Mouse (Mus musculus) left cerebral cortex, postnatal 14 days (tissue): Measurements from ENCODE around the gene Ednra. TPM values are rescaled to one million over a fixed set of nuclear protein-coding genes. Genes with fewer than 3 reads are reported as not detected.
"Not testable (repeated sequence)": the region's sequence is repeated elsewhere in the genome, so short reads cannot be mapped to it uniquely, and the experiment has no call there.

Source experiments
- DNase-seq, 2 experiments: peaks; one replicate each; pipeline ENCODE4 v3.0.0; 2021 to 2022; ENCODE audit warnings: low spot score in 2 of 2, mixed read lengths in 1 of 2
- intact Hi-C: fragments of 180-260 bp; cut with DNase I; formaldehyde crosslinking; loops from one replicate; pipeline ENCODE4 v1.15.1; 2025
- total RNA-seq, 2 experiments: library from RNA; stranded (reverse); gene quantifications; 2 replicates each; pipeline ENCODE4 v1.2.3; 2021

Ednra gene
- total RNA-seq, 2 experiments from 2014 or later: 5.1 to 5.3 TPM

GRCm38 (mm10) chr8:77723534-77724045 is 674 bp downstream of the Ednra start:
- intact Hi-C loops: no loop called here
- DNase-seq: no peak

GRCm38 (mm10) chr8:77723018-77723417 is 1.2 kb downstream of the Ednra start:
- no peak for DNase-seq
- intact Hi-C loops: no loop called here

GRCm38 (mm10) chr8:77718933-77719332 is 5.3 kb downstream of the Ednra start:
- no peak for DNase-seq
- intact Hi-C loops: no loop called here

GRCm38 (mm10) chr8:77717036-77717435 is 7.2 kb downstream of the Ednra start:
- DNase-seq: no peak
- intact Hi-C loops: no loop called here

- intact Hi-C loops: no loop called here
- DNase-seq: no peak
Observed at GRCm38 (mm10) chr8:77714455-77714854, 9.8 kb downstream of the Ednra start.

- DNase-seq: no peak
- intact Hi-C loops: no loop called here
Observed at GRCm38 (mm10) chr8:77713688-77714087, 10.6 kb downstream of the Ednra start.

- no peak for DNase-seq
Observed at GRCm38 (mm10) chr8:77704768-77705167, 19.5 kb downstream of the Ednra start.

GRCm38 (mm10) chr8:77698028-77698427 is 26.2 kb downstream of the Ednra start:
- intact Hi-C loops: no loop called here
- DNase-seq: no peak

More at GRCm38 (mm10) chr8:77704768-77705167, 19.5 kb downstream of the Ednra start:
- intact Hi-C loops: no loop called here

- intact Hi-C loops: no loop called here
- no peak for DNase-seq
Observed at GRCm38 (mm10) chr8:77696182-77696581, 28.1 kb downstream of the Ednra start.

GRCm38 (mm10) chr8:77695486-77696058 is 28.7 kb downstream of the Ednra start:
- intact Hi-C loops: no loop called here

GRCm38 (mm10) chr8:77695070-77695469 is 29.2 kb downstream of the Ednra start:
- intact Hi-C loops: no loop called here
- no peak for DNase-seq

More at GRCm38 (mm10) chr8:77695486-77696058, 28.7 kb downstream of the Ednra start:
- no peak for DNase-seq

GRCm38 (mm10) chr8:77694588-77694987 is 29.7 kb downstream of the Ednra start:
- intact Hi-C loops: no loop called here
- no peak for DNase-seq

- DNase-seq, intact Hi-C loops: not testable (repeated sequence)
Observed at GRCm38 (mm10) chr8:77689421-77690059, 34.7 kb downstream of the Ednra start.

GRCm38 (mm10) chr8:77688978-77689377 is 35.3 kb downstream of the Ednra start:
- no peak for DNase-seq
- intact Hi-C loops: no loop called here

GRCm38 (mm10) chr8:77684372-77684771 is 39.9 kb downstream of the Ednra start:
- intact Hi-C loops: no loop called here
- no peak for DNase-seq

GRCm38 (mm10) chr8:77683356-77684106 is 40.7 kb downstream of the Ednra start:
- no peak for DNase-seq
- intact Hi-C loops: no loop called here

- DNase-seq: no peak
- intact Hi-C loops: no loop called here
Observed at GRCm38 (mm10) chr8:77682008-77682934, 42.0 kb downstream of the Ednra start.

- intact Hi-C loops: no loop called here
- no peak for DNase-seq
Observed at GRCm38 (mm10) chr8:77672036-77672435, 52.2 kb downstream of the Ednra start.

- peak in 1 of 2 experiments; percentile 53 for DNase-seq
- intact Hi-C loops: no loop called here
Observed at GRCm38 (mm10) chr8:77670612-77671363, 53.5 kb downstream of the Ednra start.
